Mouse (Mus musculus) left cerebral cortex, postnatal 4 days (tissue): ENCODE measurements around the gene Tcf7l2. TPM values are rescaled to one million over a fixed set of nuclear protein-coding genes. Genes with fewer than 3 reads are reported as not detected.

ENCODE experiments used
- DNase-seq: peaks from one replicate; pipeline ENCODE4 v3.0.0-alpha.2; 2022
- intact Hi-C: fragments of 180-260 bp; cut with DNase I; formaldehyde crosslinking; loops from one replicate; pipeline ENCODE4 v1.15.1; 2025
- total RNA-seq, 2 experiments: library from RNA; stranded (reverse); gene quantifications; 2 replicates each; pipeline ENCODE4 v1.2.3; 2021

Tcf7l2 gene
- total RNA-seq, 2 experiments from 2014 or later, result 9.6 to 11.9 TPM

GRCm38 (mm10) chr19:55722376-55722775, 19.2 kb upstream of the Tcf7l2 start:
- intact Hi-C loops, result no loop called here
- DNase-seq, result no peak

DNA sequence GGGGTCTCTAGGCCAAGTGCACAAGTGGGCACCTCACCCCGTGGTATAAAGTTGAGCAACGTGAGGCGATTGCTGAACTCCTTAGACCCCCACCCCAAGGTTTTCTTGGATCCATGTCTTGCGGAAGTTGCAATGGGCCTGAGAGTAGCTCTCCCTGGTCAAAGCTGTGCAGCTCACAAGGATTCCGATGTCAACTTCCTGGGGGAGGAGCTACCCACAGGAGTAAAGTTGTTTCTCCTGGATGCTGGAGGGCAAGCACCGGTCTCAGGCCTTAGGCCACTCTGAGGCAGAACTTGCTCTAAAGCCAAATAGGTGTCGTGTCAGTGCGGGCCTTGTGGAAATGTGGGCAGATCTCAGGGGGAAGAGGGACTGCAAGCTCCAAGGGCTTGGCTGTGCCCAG, 12.2 kb upstream of the Tcf7l2 start:
- DNase-seq, result no peak
- intact Hi-C loops, result no loop called here

DNA sequence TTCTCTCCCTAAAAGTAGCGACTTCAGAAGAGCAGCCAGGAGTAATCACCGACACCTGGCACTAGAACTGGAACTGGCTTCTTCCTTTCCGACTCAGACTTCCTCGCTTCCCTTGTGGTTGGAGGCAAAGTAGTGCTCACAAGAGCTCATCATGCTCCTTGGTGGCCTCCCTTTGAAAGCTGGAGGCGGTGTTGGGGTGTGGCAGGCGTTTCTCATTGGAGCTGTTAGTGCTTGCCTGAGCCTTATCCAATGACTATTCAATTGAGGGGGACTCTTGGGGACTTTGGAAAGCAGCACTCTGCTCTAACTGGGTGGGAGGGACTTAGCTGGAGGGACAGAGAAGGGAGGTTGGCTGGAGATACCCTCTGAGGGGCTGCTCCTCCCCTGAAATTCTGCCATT, 9.1 kb upstream of the Tcf7l2 start:
- intact Hi-C loops, result no loop called here

GRCm38 (mm10) chr19:55732994-55733393, 8.6 kb upstream of the Tcf7l2 start:
- intact Hi-C loops, result no loop called here
- DNase-seq, result no peak

More for the DNA sequence above, 9.1 kb upstream of the Tcf7l2 start:
- no peak for DNase-seq

DNA sequence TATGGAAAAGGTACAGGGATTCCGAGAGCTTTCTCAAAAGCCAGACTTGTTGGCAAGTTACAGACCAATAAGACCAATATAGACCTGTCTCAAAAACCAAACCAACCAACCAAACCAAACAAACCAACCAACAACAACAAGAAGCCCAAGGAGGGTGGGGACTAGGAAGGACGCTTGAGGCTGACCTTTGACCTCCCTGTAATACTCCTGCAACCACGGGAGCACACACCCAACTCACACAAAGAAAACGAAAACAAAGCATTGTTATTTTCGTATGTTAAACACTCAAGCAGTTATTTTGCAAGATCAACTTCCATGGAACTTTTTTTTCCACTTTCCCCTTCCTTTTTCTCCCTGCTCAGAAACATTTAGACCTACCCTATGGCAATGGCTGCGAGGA, 5.6 kb upstream of the Tcf7l2 start:
- intact Hi-C loops, result no loop called here
- DNase-seq, result no peak

- intact Hi-C loops, result loop anchor here (5.0 kb wide), 1 partner anchor 158 kb away; no protein-coding TSS in a partner anchor
- DNase-seq, result no peak
Observed at GRCm38 (mm10) chr19:55739713-55740112, 1.9 kb upstream of the Tcf7l2 start.

GRCm38 (mm10) chr19:55740753-55741438, 724 bp upstream of the Tcf7l2 start:
- no peak for DNase-seq
- intact Hi-C loops, result loop anchor here (5.0 kb wide), 1 partner anchor 156 kb away; no protein-coding TSS in a partner anchor

DNA sequence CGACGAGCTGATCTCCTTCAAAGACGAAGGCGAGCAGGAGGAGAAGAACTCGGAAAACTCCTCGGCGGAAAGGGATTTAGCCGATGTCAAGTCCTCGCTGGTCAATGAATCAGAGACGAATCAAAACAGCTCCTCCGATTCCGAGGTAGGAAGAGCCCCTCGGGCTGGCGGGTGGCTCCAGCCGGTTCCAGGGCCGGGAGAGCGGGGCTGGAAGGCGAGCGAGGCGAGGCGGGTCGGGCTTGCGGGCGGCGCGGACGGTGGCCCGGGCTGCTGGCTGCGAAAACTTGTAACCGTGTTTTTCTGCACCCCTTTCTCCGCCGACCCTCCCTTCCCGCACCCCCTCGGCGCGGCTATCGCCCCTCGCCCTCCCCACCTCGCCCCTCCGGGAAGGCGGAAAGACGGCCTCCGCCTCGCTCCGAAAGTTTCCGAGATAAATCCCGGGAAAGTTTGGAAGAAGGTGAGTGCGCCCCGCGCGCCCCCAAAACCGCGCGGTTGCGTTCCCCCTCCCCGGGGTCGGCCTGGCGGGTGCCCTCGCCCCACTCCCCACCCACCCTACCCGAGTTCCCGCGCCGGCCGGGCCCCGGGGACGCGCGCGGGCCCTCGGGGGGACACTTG, 873 bp downstream of the Tcf7l2 start:
- intact Hi-C loops, result loop anchor here (5.0 kb wide), 1 partner anchor 155 kb away; no protein-coding TSS in a partner anchor

GRCm38 (mm10) chr19:55743001-55743556, 1.5 kb downstream of the Tcf7l2 start:
- peak; percentile 41 for DNase-seq
- intact Hi-C loops, result loop anchor here (5.0 kb wide), 1 partner anchor 154 kb away; no protein-coding TSS in a partner anchor

More for the DNA sequence above, 873 bp downstream of the Tcf7l2 start:
- peak; percentile 31 for DNase-seq

GRCm38 (mm10) chr19:55743557-55744441, 2.2 kb downstream of the Tcf7l2 start:
- DNase-seq, result peak; percentile 69
- intact Hi-C loops, result loop anchor here (5.0 kb wide), 1 partner anchor 154 kb away; no protein-coding TSS in a partner anchor

GRCm38 (mm10) chr19:55744576-55745191, 3.1 kb downstream of the Tcf7l2 start:
- DNase-seq, result no peak
- intact Hi-C loops, result loop anchor here (5.0 kb wide), 1 partner anchor 153 kb away; no protein-coding TSS in a partner anchor

DNA sequence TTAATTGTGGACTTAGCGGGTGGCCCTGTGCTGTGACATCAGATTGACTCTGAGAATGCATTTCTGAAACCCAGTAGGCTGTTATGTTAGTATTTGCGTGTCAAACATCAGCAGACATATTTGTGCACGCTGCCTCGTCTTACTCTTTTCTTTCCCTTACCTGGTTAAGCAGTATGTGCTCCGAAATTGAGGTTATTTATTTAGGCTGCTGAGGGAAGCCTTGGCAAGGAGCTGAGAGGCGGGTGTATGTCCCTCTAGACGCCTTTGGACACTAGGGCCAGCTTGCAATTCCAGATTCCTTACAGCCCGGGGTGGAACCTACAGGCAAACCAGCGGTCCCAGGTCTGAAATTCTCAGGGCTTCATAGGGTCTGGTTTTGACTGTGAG, 3.6 kb downstream of the Tcf7l2 start:
- no peak for DNase-seq
- intact Hi-C loops, result no loop called here

DNA sequence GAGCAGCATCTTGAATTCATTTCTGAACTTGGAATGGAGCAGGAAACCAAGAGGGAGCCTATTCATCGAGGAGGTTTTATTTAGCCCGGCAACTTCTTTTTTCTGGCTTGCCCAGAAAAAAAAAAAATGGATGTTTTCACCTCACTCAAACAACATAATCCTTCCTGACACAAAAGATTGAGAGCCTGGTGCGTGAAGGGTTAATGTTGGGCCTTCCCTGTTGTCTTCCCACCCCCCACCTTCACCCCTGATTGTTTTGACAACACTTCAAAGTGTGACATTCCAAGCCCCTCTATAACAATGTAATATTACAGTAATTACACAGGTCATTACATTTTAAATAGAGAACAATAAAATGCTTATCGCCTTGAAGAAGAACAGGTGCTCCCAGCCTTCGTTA, 4.6 kb downstream of the Tcf7l2 start:
- no peak for DNase-seq
- intact Hi-C loops, result no loop called here

GRCm38 (mm10) chr19:55747237-55747925, 5.8 kb downstream of the Tcf7l2 start:
- DNase-seq, result no peak
- intact Hi-C loops, result no loop called here

DNA sequence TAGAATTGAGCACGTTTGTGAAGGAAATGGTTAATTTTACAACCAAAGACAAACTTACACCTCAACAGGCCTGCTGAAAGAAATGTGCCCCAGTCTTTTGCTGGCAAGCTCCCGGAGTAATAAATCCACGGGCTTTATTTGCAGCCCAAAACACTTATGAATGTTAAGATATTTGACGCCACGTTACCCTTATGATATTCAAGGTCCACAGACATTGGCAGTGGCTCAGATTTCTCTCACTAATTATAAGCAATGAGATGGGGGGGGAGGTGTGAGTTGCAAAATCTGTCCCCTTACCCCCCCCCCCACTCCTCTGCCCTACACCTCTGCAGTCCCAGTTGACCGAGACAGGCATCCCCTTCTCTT, 6.3 kb downstream of the Tcf7l2 start:
- no peak for DNase-seq
- intact Hi-C loops, result no loop called here

DNA sequence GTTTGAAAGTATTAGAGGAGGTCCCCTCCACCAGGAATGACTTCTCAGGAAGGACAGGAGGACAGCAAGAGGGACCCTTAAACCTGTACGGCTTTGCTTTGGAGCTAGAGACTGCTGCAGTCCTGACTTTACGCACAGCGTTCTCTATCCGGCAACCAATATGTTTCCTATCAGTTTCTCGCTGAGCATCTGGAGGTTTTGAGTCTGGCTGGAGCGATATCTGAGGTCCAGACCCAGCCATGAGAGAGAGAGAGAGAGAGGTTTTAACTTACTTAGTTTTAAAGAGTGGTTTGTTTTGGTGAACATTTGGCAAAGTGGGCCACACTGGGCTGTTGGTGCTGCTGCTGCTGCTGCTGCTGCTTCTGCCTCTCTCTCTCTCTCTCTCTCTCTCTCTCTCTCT, 7.2 kb downstream of the Tcf7l2 start:
- intact Hi-C loops, result no loop called here

GRCm38 (mm10) chr19:55749532-55749931, 7.9 kb downstream of the Tcf7l2 start:
- DNase-seq, result no peak
- intact Hi-C loops, result no loop called here

More for the DNA sequence above, 7.2 kb downstream of the Tcf7l2 start:
- no peak for DNase-seq

- intact Hi-C loops, result no loop called here
- no peak for DNase-seq
Observed at GRCm38 (mm10) chr19:55750048-55750447, 8.4 kb downstream of the Tcf7l2 start.

- DNase-seq, result no peak
- intact Hi-C loops, result no loop called here
Observed at GRCm38 (mm10) chr19:55750465-55750864, 8.8 kb downstream of the Tcf7l2 start.

DNA sequence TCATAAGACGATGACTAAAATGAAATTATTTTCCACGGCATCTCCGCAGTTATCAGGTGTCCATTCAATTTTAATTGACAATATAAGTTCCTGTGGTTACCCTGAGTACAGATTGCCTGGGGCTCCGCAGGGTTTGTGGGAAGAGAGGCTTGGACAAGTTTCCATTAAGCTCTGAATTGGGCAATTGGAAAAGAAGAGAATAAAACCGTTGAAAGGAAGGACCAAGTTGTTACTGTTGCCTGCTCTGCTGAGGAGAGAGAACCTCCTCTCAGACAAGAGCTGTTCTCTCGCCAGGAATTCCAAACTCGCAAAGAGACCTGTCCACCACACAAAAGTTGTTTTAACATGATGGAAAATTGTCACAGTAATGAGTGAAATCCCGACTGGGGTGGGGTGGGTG, 11.2 kb downstream of the Tcf7l2 start:
- DNase-seq, result no peak
- intact Hi-C loops, result no loop called here
